Mouse (Mus musculus) central nervous system, embryonic 18 days (tissue): ENCODE measurements around the gene Egln1. TPM values are rescaled to one million over a fixed set of nuclear protein-coding genes. Genes with fewer than 3 reads are reported as not detected.

Experiments
- polyA plus RNA-seq: library from polyadenylated mRNA; depleted of rRNA; stranded (reverse); fragments of >200 nt; gene quantifications from 2 replicates; pipeline ENCODE4 v1.2.3, GENCODE M21; 2012; rRNA removed

The Egln1 gene
- polyA plus RNA-seq, result 56.6 and 56.8 TPM in 2 replicates

DNA sequence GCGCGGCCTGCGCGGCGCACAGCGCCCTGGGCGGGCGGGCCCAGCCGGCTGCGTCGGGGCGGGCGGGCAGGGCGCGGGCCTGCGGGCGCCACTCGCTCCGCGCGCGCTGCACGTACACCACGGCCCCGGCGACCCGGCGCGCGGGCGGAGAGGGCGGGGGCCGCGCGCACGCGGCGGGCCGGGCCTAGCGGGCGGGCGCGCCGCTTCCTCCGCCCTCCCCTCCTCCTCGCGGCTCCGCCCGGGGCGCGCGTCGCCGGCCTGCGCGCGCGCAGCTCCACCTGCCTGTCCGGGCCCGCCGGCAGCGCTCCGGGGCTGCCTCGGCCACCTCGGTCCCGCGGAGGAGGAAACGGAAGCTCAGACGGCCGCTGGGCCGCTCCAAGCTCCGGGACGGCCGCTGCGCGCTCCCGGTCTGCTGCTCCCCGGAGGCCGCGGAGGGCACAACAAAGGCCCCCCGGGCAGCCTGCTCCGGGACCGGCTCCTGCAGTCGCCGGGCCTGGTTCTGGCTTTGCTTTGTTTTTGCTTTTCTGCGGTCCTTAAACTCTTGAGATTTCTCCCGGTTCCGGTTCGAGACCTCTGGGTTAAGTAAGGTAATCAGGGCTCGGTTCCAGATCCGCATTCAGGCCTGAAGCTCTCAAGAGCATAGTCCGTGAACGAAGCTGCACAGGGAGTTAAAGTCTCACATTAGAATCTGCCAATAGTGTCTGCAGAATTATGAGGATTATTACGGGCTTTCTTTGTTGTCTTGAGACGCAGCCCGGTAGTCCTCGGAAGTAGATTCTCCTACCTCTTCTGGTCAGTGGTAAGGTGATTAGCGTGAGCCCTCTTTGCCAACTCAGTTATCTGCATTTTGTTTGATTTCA, at the start of gene Egln1:
Gene Egln1, minus strand, starts transcription at position 116 of the 860 bp plus-strand sequence.

DNA sequence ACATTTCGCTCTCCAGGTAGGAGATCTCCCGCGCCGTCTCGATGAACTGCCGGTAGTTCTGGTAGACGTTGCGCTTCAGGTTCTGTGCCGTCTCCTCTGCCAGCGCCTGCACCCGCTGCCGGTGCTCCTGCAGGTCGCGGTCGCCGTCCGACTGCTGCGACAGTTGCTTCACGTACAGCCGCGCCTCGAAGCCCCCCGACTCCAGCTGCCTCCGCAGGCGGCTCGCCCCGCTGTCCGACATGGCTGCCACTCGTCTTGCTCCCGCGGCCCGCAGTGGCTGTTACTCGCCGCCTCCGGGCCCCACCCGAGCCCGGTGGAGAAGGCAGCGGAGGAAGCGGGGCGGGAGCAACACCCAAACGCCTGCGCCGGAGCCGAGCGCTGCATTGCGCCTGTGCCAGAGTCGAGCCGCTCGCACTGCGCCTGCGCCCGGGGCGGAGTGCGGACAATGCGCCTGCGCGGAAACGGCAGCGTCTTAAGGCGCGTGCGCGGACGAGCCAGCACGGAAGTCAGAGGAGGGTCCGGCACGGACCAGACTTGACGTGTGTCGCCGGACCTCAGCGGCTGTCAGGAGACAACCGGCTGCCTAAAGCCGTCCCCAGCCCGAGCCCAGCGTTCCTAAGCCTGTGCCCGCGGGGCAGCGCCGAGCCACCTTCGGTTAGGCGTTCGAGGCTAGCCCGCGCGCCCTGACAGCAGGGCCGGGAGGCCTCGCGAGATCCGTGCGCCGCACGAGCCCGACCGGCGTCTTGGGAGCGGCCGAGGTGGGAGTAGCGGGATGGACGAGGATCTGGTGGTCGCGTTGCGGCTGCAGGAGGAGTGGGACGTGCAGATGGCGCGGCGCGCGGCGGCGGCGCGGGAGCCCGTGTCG, 51.5 kb downstream of the Egln1 start, which contains the start of the genes Exoc8 and Sprtn:
Gene Exoc8, minus strand, starts transcription at position 320 of the 865 bp plus-strand sequence.
Gene Sprtn, plus strand, starts transcription at position 501 of the 865 bp plus-strand sequence.

DNA sequence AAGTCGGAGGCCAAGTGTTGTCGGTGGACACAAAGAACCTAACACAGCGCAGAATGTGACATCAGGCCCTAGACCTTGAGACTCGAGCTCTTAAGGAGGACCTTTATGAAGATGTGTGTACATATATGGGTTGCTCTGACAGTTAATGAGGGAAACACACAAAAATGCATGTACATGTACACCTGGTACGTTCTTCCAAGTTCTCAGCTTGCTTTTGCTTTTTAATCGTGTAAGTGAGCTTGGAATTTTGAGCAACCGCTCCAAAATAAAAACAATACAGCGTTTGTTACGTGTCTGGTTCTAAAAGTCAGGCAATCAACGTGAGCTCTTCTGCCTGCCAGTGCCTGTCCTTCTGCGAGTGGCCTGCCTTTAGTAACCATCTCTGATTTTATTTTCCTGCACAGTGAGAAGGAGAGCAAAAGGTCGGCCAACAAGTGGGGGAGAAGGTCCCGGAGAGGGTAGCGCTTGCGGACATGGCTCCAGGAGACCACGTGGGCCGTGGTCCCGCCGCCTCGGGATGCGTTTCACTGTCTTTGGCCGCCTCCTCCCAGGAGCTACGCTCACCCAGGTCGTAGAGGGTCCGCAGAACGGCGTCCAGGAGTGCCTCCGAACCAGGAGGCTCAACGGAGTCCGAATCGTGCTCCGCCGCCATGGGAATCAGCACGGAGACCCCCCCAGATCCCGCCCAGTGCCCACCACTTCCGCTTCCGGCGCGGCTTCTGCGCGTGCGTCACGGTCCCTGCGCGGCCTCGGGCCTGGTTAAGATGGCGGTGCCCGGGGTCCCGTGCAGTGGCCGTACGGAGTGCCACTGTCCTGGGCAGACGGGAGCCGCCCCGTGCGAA, 86.6 kb downstream of the Egln1 start, which contains the start of the genes Gnpat and 2810004N23Rik:
Gene Gnpat, plus strand, starts transcription at position 713 of the 842 bp plus-strand sequence.
Gene 2810004N23Rik, minus strand, starts transcription at position 800 of the 842 bp plus-strand sequence.

Other genes with a start within 250 kb of the Egln1 start
- 60.5 and 63.7 TPM in 2 replicates for gene Ttc13, start 227.3 kb downstream of the Egln1 start, polyA plus RNA-seq
- 37.7 and 42.4 TPM in 2 replicates for gene Arv1, start 227.2 kb downstream of the Egln1 start, polyA plus RNA-seq
- 0.49 and 0.72 TPM in 2 replicates for gene Fam89a, start 197.5 kb downstream of the Egln1 start, polyA plus RNA-seq
- 67.8 and 91.8 TPM in 2 replicates for gene Trim67, start 156.2 kb downstream of the Egln1 start, polyA plus RNA-seq
- 78.5 and 83.7 TPM in 2 replicates for gene Gnpat, start 86.3 kb downstream of the Egln1 start, polyA plus RNA-seq
- 19.9 and 20.9 TPM in 2 replicates for gene 2810004N23Rik, start 86.2 kb downstream of the Egln1 start, polyA plus RNA-seq
- 15.1 and 15.3 TPM in 2 replicates for gene Exoc8, start 51.6 kb downstream of the Egln1 start, polyA plus RNA-seq
- 18.0 and 19.5 TPM in 2 replicates for gene Sprtn, start 51.4 kb downstream of the Egln1 start, polyA plus RNA-seq
- gene Tsnax, start 63.7 kb upstream of the Egln1 start, polyA plus RNA-seq, result 154 and 181 TPM in 2 replicates
- 1.8 and 1.9 TPM in 2 replicates for gene Disc1, start 104.9 kb upstream of the Egln1 start, polyA plus RNA-seq